Mouse (Mus musculus): Measurements from ENCODE around the gene Rnf187.
A peak's percentile ranks its signal among the peaks of the same experiment; 100 is the strongest.

The Rnf187 gene

DNA sequence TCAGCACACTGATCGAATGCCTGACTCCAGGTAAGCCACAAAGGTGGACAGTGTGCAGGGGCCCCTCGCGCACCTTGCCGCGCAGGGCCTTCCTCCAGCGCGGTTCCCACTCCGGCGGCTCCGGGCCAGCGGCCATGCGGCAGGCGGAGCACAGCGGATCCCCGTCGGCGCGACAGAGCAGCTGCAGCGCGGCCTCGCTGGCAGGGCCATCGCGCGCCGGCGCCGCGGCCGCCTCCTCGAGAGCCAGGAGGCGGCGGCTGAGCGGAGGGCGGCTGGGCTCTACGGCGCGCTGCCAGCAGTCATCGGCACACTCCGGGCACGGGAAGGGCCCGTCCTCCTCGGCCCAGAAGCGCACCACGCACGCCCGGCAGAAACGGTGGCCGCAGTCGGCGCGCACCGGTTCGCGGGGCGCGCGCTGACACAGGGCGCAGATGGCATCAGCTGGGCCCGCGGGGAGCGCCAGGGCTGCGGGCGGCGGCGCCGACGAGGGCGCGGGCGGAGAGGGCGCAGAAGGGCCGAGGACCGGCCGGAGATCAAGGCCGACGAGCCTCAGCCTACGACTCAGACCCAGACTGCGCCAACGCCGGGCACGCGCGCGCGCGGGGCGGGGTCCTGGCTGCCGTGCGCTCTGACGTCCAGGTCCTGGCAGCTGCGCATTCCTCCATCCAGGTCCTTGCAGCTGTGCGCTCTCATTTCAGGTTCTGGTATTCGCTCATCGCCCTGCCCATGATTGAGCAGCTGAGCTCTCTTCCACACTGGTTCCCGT is at the start of gene Rnf187:
TSS of gene Rnf187 (minus strand) at position 595 of the 766 bp plus-strand sequence.
- DNase-seq (ENCODE audit: low read depth in 1 of 2, low spot score in 2 of 2) = peak; percentile 52 to 69

DNA sequence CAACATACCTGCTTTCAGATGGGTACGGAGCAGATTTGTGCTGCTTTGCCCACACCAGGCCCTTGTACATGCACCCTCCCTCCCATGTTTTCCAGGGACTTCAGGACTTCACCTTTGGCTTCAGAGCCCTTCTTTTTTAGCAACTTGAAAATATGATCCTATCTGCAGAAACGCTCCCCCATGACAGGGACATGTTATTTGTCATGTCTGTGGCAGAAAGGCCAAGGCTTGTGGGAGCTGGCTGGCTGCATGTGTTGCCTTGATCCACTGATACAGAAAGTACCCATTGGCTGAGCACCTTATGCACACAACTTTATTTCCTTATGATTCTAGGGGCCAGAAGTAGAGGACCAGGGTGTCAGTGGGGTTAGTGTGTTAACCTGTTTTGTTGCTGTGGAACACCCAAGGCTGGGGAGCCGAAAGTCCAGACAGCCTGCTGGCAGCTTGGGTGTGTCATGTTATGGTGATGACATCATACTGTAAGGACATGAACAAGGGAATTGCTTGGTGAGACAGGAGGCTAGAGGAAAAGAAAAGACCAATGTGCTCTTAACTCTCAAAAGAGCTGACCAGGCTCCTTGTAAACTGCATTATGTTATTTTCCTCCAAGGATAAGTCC is 46.7 kb upstream of the Rnf187 start:
- no peak for DNase-seq (ENCODE audit: low read depth in 1 of 2, low spot score in 2 of 2)

DNA sequence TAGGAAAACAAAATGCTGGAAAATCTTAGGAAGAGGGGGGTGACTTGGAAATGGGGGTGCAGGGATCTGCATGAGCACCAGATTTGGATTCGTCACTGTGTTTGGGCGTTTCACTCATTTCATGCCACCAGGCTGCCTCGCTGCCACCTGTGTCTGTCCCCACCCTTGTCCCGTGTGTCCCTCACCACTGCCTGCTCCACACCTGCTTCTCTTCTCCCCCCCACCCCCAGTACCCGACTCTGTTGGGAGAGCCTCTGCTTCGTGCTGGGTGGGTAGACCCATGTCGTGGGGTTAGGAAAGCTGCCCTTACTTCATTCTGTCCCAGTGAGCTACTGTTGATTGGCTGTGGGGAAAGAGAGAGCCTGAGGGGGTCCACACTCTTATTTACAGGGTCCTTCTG is 45.9 kb upstream of the Rnf187 start:
- no peak for DNase-seq (ENCODE audit: low read depth in 1 of 2, low spot score in 2 of 2)

DNA sequence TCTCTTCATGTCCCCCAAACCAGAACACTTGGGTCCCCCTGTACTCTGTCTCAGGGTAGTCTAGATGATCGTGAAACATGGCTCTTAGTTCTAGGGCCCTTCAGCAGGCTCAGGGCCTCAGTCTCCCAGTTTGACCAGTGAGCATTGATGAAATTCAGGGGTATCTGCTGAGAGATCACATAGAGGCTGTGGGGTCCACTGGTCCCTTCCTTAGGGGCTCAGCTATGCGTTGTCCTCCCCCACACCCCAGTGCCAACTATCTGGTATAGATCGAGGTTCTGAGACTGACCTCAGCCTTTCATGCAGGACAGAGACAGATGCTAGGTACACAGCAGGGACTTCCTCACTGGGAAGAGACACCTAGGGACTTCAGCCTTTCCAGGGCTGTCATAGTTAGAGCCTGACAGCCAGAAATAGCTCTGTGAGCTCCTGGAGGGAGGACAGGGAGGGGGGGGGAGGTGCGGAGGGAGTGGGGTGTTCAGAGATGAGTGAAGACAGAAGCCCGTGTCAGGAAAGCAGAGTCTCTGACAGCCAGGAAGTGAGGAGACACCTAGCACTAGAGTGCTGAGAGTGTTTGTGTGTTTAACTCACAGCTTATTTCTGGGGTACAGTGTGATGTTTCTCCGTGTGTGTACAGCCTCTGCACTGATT is 45.1 kb upstream of the Rnf187 start:
- DNase-seq (ENCODE audit: low read depth in 1 of 2, low spot score in 2 of 2) = no peak

DNA sequence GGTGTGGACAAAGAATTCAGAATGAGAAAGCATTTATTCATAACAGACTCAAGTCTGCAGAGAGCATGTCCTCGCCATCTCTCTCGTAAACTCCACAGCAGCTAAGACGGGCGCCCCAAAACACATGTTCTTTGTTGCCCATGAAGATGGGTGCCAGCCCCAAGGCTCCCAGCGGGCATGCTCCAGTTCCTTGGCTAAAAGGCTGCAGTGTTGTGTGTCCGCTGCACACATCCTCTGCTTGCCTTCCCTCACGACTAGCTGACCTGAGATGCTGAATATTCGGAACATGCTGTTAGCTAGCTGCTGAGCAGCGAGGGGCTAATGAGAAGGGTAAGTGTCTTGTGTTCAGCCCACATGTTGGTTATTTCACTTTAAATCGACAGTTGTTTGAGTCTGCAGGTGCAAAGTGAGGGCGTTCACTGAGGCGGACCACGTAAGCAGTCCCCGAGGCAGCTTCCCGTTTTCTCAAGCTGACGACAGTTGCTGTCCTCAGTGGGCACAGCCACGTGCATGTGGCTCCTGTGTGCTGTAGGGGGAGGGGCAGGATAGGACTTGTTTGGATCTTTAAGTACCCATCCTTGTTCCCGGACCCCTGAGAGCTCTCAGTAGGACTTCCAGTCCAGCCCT is 43.9 kb upstream of the Rnf187 start:
- DNase-seq (ENCODE audit: low read depth in 1 of 2, low spot score in 2 of 2) = peak in 1 of 2 experiments; percentile 38

DNA sequence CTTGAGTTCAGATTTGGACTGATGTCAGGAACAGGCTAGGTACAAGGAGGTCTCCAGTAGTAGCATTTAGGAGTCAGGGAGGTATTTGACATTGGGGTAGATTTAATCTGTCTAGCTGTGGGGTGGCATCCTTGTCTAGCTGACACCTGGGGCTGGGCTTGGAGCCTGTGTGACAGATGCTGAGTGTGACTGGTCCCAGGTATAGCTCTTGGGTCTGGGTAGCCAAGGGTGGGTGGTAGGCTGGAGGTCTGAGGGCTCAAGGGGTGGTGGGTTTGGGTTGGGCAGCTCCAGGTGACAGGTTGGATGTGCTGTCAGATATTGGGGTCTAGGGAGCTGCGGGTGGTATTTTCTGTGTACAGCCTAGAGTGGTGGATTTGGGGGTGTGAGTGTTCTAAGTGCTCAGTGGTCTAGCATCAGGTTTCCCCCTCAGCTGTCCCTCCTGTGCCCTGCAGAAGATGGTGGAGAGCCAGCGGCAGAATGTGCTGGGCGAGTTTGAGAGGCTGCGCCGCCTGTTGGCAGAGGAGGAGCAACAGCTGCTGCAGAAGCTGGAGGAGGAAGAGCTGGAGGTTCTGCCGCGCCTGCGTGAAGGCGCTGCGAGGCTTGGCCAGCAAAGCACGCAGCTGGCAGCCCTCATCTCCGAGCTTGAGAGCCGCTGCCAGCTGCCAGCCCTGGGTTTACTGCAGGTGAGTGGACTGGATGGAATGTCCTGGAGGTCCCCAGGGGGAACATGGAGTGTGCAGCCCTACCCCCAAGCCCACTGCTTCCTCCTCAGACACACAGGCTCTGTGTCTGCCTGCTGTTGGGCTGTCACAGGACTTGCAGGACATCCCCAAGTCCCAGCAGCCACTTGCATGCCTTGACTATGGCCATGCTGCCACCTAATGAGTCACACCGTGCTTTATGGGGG is 43.1 kb upstream of the Rnf187 start:
- DNase-seq (ENCODE audit: low read depth in 1 of 2, low spot score in 2 of 2) = peak in 1 of 2 experiments; percentile 48

DNA sequence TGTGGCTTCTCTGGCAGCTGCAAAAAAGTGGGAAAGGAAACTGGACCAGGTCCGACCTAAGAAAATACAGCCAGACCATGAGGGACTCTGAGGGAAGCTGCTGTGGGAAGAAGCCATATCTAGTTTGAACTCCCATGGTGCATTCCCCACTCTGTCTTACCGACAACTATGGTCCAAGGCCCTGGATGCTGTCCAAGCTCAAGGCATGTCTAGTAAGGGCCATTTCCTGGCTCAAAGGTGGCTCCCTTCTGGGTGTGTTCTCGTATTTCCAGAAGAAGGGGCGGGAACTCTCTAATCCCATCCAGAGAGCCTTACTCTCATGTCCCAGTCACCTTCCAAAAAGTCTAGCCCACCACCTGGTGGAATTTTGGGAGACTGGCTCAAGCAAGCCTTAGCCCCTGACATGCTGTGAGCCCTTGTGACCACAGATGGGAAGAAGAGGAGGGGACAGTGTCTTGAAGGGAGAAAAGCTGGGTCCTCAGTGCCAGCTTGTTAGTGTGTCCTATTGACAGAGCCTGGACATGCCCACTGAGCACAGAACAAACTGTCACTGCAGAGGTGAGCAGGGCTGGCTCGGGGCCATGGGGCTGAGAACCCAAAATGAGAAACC is 41.8 kb upstream of the Rnf187 start:
- no peak for DNase-seq (ENCODE audit: low read depth in 1 of 2, low spot score in 2 of 2)

DNA sequence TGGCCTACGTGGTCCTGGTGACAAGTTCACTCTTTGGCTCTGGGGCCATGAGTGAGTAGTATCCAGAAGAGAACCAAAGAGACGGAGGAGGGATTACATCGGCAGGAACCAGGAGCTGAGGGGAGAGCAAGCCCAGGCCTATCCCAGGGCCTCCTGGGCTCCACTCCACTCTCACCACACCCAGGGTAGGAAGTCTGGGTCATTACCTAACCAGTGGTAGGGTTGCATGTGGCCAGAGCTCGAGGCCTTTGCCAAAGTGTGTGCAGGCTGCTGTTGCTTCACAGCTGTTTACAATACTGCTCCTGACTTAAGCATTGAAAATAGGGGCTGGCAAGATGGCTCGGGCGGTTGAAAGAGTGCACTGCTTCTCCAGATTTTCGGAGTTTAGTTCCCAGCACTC is 40.9 kb upstream of the Rnf187 start:
- no peak for DNase-seq (ENCODE audit: low read depth in 1 of 2, low spot score in 2 of 2)

DNA sequence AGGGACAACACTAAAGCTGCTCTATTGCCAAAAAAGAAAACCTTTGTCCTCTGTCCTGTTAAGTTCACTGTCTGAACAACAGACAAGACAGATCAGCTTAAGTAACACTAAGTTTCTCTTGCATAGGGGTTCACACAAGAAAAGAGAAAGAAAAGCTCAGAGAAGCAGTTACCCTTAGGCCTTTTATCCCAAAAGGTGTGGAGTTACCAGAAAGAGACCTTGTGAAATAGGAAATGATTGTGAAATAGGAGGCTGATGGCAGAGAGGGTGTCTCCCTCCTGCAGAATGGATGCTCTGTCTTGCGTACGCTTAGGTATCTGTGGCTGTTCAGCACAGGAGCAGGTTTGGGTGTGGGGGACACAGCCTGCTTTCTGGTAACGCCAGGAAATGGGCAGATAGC is 40.5 kb upstream of the Rnf187 start:
- DNase-seq (ENCODE audit: low read depth in 1 of 2, low spot score in 2 of 2) = no peak

DNA sequence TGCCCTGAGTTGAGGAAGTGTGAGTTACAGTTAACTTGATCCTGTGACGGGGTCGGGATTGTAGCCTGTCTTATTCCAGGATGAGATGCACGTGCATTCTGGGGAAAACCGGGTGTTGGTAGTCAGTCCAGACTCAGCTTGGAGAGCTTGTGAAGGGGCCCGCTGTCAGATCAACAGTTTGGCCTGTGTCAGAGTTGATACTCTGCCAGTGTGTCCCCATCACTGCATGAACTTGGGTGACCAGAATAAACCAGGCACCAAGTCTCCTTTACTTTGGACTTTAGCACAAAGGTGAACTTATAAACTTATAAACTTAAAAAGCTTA is 40.0 kb upstream of the Rnf187 start:
- DNase-seq (ENCODE audit: low read depth in 1 of 2, low spot score in 2 of 2) = no peak

DNA sequence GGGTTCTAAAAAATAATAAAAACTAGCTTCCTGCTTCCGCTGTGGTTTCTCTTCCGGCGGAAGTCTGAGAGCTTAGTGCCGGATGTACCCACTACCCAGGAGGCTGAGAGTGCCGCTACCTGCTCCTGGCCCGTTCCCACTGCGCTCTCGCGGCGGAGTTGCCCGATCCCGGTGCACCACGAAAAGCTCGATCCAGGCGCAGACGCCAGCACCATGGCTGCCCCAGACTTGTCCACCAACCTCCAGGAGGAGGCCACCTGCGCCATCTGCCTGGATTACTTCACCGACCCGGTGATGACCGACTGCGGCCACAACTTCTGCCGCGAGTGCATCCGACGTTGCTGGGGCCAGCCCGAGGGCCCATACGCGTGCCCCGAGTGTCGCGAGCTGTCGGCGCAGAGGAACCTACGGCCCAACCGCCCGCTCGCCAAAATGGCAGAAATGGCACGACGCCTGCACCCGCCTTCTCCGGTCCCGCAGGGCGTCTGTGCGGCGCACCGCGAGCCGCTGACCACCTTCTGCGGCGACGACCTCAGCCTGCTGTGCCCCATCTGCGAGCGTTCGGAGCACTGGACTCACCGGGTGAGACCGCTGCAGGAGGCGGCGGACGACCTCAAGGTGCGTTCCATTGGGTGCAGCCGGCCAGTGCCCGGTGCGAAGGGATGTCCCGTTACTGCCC is 39.5 kb upstream of the Rnf187 start, which contains the start of gene Trim11:
TSS of gene Trim11 (plus strand) at position 67 of the 679 bp plus-strand sequence.
- peak in 1 of 2 experiments; percentile 30 for DNase-seq (ENCODE audit: low read depth in 1 of 2, low spot score in 2 of 2)

DNA sequence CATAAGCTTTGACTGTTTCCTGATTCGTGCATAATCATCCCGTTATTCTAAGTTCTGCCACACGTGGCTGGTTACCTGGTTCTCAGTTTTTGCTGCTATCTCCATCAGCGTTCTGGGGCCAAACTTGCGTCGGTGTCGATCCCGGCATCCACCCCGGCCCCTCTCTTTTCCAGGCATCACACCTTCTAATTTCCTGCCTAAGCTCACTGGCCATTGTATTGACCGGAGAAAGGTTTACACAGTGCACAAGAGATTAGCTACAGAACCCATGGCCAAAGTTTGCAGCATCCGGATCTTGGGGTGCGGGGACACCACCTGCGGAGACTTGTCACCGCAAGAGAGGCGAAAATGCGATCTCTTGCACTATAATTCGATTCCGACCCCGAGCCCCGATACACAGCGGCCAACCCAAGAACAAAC is 38.9 kb upstream of the Rnf187 start:
- DNase-seq (ENCODE audit: low read depth in 1 of 2, low spot score in 2 of 2) = no peak

DNA sequence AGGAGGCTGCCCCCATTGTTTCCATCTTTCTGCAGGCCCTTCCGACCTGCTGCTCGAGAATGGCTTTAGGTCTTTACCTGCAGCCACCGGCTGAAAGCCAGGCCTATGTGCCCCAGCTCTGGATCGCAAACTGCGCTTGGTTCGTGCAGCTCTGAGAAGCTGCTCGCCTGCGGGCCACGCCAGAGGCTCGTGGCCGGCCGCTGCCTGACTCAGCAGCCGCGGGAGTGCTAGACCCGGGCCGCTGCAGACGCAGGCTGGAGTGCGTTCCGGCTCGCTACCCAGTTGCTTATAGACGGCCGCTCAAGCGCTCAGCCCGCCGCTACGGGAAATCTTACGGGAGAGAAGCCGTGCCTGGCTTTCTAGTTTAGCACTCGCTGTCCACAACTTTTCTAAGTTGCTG is 38.4 kb upstream of the Rnf187 start:
- no peak for DNase-seq (ENCODE audit: low read depth in 1 of 2, low spot score in 2 of 2)

DNA sequence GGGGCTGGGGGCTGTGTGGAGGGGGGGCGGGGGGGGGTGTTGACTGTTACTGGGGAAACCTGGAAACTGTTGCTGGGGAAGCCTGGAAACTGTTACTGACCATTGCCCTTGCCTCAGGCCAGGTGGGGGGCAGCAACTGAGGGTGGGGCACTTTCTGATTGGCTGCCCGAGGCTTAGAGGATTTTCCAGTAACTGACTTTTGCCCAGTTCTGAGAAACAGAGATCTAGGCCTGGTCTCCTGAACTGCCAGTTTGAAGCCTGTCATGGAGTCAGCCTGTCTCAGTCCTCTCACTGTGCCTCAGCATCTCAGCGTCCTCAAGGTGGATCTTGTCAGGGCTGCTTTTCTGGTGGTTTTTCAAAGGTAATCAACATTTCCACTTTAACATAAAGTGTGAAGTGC is 35.7 kb upstream of the Rnf187 start:
- no peak for DNase-seq (ENCODE audit: low read depth in 1 of 2, low spot score in 2 of 2)

DNA sequence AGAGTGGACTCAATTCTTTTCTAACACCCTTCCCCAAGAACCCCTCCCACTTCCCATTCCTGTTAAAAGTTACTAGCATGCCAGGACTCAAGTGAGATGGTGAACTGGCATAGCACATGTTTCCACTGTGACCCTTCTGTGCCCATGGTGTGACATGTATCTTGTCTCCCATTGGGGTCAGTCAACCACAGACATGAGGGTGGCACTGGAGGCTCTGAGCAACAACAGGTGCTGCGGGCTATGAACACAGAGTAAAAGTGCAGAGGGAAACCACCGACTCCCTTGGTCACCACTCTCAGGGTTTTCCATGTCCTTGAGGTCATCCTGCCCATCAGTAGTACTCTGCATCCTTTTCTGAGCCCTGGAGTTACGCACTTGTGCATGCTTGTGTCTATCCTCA is 33.1 kb upstream of the Rnf187 start:
- DNase-seq (ENCODE audit: low read depth in 1 of 2, low spot score in 2 of 2) = no peak

DNA sequence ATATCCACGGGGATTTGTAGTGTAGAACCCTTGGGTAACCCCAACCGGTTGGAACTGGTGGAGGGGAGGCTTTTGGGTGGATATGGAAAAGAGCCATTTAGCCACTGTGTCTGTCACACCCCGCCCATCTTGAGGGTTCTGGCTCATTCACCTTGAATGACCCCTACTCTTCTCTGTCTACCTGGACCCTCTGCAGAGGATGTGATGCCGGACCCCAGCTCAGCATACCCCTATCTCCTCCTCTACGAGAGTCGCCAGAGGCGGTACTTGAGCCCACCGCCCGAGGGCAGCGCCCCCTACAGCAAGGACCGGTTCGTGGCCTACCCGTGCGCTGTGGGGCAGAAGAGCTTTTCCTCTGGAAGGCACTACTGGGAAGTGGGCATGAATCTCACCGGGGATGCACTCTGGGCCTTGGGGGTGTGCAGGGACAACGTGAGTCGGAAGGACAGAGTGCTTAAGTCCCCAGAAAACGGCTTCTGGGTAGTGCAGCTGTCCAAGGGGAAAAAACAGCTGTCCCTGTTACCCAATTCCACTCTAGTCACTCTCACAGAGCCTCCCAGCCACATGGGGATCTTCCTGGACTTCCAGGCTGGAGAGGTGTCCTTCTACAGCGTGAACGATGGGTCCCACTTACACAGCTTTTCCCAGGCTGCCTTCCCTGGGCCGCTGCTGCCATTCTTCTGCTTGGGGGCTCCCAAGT is 32.3 kb upstream of the Rnf187 start:
- DNase-seq (ENCODE audit: low read depth in 1 of 2, low spot score in 2 of 2) = no peak

DNA sequence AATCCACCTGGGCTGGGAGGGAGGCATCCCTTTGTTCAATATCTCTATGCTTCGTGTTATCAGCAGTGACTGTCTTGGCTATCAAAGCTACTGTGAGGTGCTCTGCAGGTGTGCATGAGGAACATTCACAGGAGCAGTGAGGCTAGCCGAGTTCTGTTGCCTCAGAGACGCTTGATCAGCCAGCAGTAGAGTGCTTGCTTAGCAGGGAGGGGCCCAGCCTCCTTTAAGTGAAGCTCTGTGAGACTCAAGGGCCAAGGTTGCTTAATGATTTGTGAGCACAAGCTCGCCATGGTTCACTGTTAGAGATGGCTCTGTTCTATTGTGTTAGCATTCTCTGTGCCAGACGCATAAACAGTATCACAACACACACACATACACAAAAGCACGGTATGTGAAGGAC is 30.9 kb upstream of the Rnf187 start:
- DNase-seq (ENCODE audit: low read depth in 1 of 2, low spot score in 2 of 2) = no peak

DNA sequence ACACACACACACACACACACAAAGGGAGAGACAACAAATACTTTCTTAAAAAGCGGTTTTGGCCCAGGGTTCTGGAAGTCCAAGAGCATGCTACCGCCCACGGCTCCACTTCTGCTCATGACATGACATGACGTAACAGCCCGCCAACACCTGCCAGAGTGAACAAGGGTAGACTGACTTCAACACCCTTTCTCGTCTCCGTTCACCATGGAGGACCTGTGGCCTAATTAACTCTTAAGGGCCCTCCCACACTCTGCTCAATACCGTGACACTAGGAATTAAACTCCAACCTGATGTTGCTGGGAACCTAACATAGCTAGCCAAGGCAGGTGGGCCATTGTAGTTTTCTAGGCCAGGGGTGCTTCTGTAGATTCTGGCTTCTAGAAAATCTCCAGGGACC is 30.3 kb upstream of the Rnf187 start:
- no peak for DNase-seq (ENCODE audit: low read depth in 1 of 2, low spot score in 2 of 2)

DNA sequence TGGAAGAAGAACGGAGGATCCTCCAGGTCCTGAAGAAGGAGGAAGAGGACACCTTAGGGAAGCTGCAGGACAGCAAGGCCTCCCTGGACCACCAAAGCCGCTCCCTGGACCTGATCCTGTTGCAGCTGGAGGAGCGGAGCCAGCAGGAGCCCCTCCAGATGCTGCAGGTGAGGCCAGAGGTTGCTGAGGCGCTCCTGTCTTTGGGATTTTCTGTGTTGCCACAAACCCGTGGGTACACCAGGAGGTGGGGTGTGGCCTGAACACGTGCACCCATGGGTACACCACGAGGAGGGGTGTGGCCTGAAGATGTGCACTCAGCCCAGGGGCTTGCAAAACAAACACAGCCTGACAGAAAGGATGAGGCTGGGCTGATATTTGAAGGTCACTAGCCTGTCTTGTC is 29.8 kb upstream of the Rnf187 start:
- no peak for DNase-seq (ENCODE audit: low read depth in 1 of 2, low spot score in 2 of 2)

Data from monocyte, adult 2 months (primary cell).